Mouse (Mus musculus) cerebellum, adult 11 months (tissue): Measurements from ENCODE around the gene Mup18.
"Not testable (repeated sequence)": the region's sequence is repeated elsewhere in the genome, so short reads cannot be mapped to it uniquely, and the experiment has no call there.

Experiments
- DNase-seq: peaks from one replicate; pipeline ENCODE4 v3.0.0; 2022

The Mup18 gene

DNA sequence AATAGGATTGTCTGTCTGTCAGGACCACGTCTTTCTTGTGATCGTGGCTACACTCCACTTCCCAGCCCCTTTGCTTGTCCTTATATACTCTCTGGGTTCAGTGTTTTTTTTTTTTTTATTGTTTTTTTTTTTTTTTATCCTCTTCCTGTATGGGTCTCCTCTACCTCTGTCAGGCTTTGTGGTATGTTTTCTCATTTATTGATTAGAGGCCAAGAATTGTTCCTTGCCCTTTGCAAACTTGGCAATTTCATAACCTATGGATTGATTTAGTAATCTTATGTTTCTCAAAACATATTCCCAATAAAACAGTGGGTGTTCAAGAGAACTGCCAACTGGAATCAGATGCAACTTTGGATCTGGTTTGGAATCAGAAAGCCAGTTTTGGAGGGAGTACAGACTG lies at the start of gene Mup18:
Gene Mup18, minus strand, starts transcription at position 101 of the 400 bp plus-strand sequence.
- DNase-seq: not testable (repeated sequence)

DNA sequence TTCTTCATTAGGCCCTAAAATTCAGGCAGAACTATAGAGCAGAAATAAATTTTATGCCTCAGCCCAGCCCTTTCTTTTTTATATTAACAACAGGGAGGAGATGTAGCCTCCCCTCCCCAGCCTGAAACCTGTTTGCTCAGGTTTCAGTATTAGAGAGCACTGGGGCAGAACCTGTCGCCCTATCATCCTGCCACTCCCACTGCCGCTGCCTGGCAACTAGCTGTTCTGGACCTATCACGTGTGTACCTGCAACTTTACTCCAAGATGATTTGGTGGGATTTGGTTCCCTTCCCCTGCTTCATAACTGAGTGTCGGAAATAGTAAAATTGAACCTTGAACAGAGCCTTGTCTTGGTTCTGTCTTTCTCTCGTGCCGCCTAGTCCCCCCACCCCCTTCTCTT lies 40.4 kb upstream of the Mup18 start:
- DNase-seq: not testable (repeated sequence)
